Mouse (Mus musculus) heart, embryonic 11.5 days (tissue): ENCODE measurements around the gene Tcf12. TPM values are rescaled to one million over a fixed set of nuclear protein-coding genes. Genes with fewer than 3 reads are reported as not detected.

Experiments
- ATAC-seq: fragments of 200-750 bp; cut with Nextera tagmentation; replicated peaks from 2 replicates; pipeline ENCODE4 v1.8.0; 2017; ENCODE audit warnings: moderate library complexity; ENCODE audit not compliant: insufficient number of reproducible peaks, low FRiP score, low TSS enrichment
- H3K27ac ChIP-seq: fragments of 300-500 bp; sonication (generic); 2 replicates; pipeline ENCODE4 v1.5.1; 2014; ENCODE audit warnings: mild to moderate bottlenecking, low read depth, low read length
- H3K27me3 ChIP-seq: fragments of 300-500 bp; sonication (generic); 2 replicates; pipeline ENCODE4 v1.6.1; 2014; ENCODE audit warnings: mild to moderate bottlenecking, low read length, mixed read lengths; ENCODE audit not compliant: control insufficient read depth, insufficient read depth
- H3K36me3 ChIP-seq: fragments of 300-500 bp; sonication (generic); 2 replicates; pipeline ENCODE4 v1.6.1; 2014; ENCODE audit warnings: mild to moderate bottlenecking, low read length, moderate library complexity, mixed read lengths; ENCODE audit not compliant: control insufficient read depth, insufficient read depth
- H3K4me1 ChIP-seq: fragments of 300-500 bp; sonication (generic); 2 replicates; pipeline ENCODE4 v1.6.1; 2014; ENCODE audit warnings: low read length; ENCODE audit not compliant: control insufficient read depth, insufficient read depth
- H3K4me2 ChIP-seq: fragments of 300-500 bp; sonication (generic); 2 replicates; pipeline ENCODE4 v1.6.1; 2014; ENCODE audit warnings: mild to moderate bottlenecking, moderate library complexity
- H3K4me3 ChIP-seq: fragments of 300-500 bp; sonication (generic); 2 replicates; pipeline ENCODE4 v1.5.1; 2014; ENCODE audit warnings: low read depth, low read length
- H3K9ac ChIP-seq: fragments of 300-500 bp; sonication (generic); 2 replicates; pipeline ENCODE4 v1.6.1; 2014; ENCODE audit warnings: mild to moderate bottlenecking, low read depth, low read length, moderate library complexity
- H3K9me3 ChIP-seq: fragments of 300-500 bp; sonication (generic); replicated peaks from 2 replicates; pipeline ENCODE4 v1.6.1; 2016; ENCODE audit warnings: low read length; ENCODE audit not compliant: control insufficient read depth
- WGBS: fragments of 180-500 bp; shearing (Covaris S2); extraction: QIAGEN DNeasy Blood & Tissue Kit; methylation state at CpG from one replicate; pipeline ENCODE4 v1.1.7; 2014; ENCODE audit not compliant: insufficient replicate concordance; 5-methylcytosine and 5-hydroxymethylcytosine counted together
- polyA plus RNA-seq: library from polyadenylated mRNA; unstranded; fragments of >200 nt; fragmentation: Nextera tagmentation; extraction: Ambion mirVana; gene quantifications from 2 replicates; pipeline ENCODE4 v1.2.1, GENCODE M21; 2014

The Tcf12 gene
- polyA plus RNA-seq, 1 experiment from 2014 or later: 51.8 TPM

DNA sequence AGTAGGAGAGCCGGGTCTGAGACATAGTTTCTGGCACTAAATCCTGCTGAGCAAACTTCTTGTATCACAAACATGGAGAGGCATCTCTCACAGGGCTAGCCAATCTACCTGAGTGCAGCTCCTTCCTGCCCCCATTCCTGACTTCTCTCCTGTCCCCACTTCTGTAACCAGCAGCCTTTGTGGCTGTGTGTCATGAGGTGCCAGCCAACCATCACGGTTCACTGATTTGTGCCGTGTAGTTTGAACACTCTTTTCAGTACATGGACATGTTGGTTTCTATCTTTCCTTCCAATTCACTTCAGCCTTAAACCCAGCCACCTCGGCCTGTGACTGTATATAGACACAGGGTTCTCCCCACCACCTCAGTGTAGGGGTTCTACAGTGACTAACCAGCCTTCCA, 280.7 kb downstream of the Tcf12 start:
- Histone ChIP-seq H3K36me3 (no peaks in the 10 kb centered on the region), H3K27me3 (no peaks in the 10 kb centered on the region), H3K27ac (no peak overlapping the region), H3K9ac (no peak overlapping the region), H3K4me2 (no peak overlapping the region), H3K4me1 (no peaks in the 10 kb centered on the region), H3K9me3 (no peaks in the 10 kb centered on the region), H3K4me3 (no peak overlapping the region)
- no peak for ATAC-seq
- 81% methylated on average over 4 of the region's 4 CpGs for WGBS

DNA sequence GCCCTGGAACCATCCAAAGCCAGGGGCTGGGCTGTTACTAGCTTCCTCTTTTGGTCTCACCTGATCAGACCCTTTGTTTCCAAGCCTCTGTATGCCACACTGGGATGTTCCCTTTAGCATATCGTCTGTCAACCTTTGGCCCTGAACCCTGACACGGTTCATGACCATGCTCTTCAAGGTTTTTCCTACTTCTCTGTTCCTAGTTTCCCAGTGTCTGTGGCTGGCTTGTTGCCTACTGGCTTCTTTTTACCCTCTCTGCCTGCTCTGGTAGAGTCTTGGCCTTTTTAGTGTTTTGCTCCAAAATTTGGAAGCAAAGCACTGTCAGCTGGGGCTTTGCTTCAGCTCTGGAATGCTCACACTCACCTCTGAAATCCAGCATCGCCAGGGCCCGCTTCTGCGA, 281.3 kb downstream of the Tcf12 start:
- H3K4me2 ChIP-seq: no peak overlapping the region

DNA sequence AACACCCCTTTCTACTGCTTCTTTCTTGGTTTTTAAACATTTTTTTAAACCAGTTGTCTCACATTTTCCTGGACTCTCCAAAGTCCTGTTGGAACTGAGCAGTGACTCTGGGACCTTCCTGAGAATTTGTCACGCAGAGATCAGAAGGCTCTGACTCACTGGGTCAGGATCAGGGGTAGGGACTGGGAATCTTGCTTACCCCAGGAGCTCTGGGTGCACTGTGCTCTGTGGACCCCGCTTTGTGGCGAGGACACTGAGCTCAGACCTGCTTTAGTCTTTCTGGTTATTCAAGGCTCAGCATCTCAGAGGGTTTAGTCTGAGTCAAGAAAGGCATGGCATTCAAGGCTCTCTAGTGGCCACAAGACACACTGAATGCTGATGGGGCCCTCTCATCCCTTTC, 281.9 kb downstream of the Tcf12 start:
- Histone ChIP-seq H3K4me2 (no peak overlapping the region), H3K27ac (no peak overlapping the region), H3K9ac (no peak overlapping the region), H3K27me3 (no peaks in the 10 kb centered on the region), H3K9me3 (no peaks in the 10 kb centered on the region), H3K4me1 (no peaks in the 10 kb centered on the region), H3K4me3 (no peak overlapping the region), H3K36me3 (no peaks in the 10 kb centered on the region)
- WGBS: 76% methylated on average over 3 of the region's 3 CpGs
- ATAC-seq: no peak

More for the DNA sequence above, 281.3 kb downstream of the Tcf12 start:
- Histone ChIP-seq H3K27ac (no peak overlapping the region), H3K36me3 (no peaks in the 10 kb centered on the region), H3K27me3 (no peaks in the 10 kb centered on the region), H3K9me3 (no peaks in the 10 kb centered on the region), H3K9ac (no peak overlapping the region), H3K4me1 (no peaks in the 10 kb centered on the region), H3K4me3 (no peak overlapping the region)
- 74% methylated on average over 5 of the region's 5 CpGs for WGBS
- ATAC-seq: no peak

DNA sequence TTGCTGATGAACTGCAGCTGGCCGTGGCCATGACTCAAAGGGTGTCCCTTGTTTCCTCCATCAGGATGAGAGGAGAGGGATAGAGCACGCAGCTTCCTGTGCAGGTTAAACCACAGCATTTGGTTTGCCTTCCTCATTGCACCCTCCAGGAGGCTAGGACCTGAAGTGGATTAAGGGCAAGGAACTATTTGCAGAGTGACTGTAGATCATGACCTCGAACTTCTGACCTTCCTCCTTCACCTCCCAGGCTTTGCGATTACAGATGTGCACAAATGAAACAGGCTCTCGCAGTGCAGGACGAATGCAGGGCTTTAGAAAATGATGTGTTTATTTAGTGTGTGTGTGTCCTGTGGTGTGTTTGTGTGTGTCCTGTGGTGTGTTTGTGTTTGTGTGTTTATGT, 282.5 kb downstream of the Tcf12 start:
- Histone ChIP-seq H3K27ac (no peak overlapping the region), H3K9ac (no peak overlapping the region), H3K36me3 (no peaks in the 10 kb centered on the region), H3K4me1 (no peaks in the 10 kb centered on the region), H3K27me3 (no peaks in the 10 kb centered on the region), H3K4me3 (no peak overlapping the region), H3K4me2 (no peak overlapping the region), H3K9me3 (no peaks in the 10 kb centered on the region)
- 64% methylated on average over 6 of the region's 6 CpGs for WGBS
- ATAC-seq: no peak

DNA sequence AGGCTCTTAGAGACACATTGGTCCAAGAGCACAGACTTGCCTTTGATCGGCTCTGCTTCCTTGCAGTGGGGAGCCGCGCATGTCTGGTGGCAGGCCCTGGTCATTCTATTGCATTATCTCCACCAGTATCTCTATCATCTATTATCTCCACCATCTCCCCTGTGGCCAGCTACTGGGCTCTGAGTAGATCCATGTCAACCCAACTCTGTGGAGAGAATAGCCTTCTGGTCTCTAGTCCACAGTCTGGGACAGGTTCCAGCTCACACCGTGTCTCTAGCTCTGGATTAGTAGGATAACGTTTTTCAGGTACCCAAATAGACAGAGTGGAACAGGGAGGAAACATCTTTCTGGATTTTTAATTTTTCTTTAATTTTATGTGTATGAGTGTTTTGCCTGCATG, 284.3 kb downstream of the Tcf12 start:
- no peaks in the 10 kb centered on the region for H3K9me3 ChIP-seq
- no peak for ATAC-seq
- H3K27me3 ChIP-seq: no peaks in the 10 kb centered on the region
- H3K4me3 ChIP-seq: no peak overlapping the region
- H3K4me2 ChIP-seq: no peak overlapping the region
- no peak overlapping the region for H3K9ac ChIP-seq
- no peaks in the 10 kb centered on the region for H3K36me3 ChIP-seq
- 92% methylated on average over 5 of the region's 5 CpGs for WGBS
- H3K27ac ChIP-seq: no peak overlapping the region
- no peaks in the 10 kb centered on the region for H3K4me1 ChIP-seq

DNA sequence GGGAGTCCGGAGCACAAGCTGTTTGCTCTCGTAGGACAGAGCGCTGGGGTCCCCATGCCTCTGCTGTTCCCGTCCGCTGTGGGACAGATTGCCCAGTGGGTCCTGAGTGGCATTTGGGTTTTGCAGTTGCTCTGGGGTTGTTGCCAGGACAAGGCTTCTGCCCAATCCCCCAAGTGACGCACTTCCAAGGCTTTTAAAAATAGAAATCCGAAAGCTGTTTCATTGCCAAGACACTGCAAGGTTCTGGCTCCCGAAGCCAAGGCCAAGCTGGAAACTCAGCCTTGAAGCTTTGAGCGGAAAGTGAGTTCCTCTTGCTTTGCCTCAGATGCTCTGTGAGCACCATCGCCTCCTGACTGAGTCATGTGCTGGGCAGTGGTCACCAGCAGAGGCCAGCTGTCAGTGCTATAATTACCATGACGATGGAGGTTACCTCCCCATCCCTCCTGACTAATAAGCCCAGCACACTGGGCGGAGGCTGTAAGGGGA, 285.6 kb downstream of the Tcf12 start:
- no peaks in the 10 kb centered on the region for H3K36me3 ChIP-seq
- ATAC-seq: no peak
- no peak overlapping the region for H3K27ac ChIP-seq
- no peak overlapping the region for H3K4me2 ChIP-seq
- WGBS: 75% methylated on average over 12 of the region's 12 CpGs
- H3K27me3 ChIP-seq: no peaks in the 10 kb centered on the region
- H3K9me3 ChIP-seq: no peaks in the 10 kb centered on the region
- H3K4me3 ChIP-seq: no peak overlapping the region
- no peaks in the 10 kb centered on the region for H3K4me1 ChIP-seq
- H3K9ac ChIP-seq: no peak overlapping the region

DNA sequence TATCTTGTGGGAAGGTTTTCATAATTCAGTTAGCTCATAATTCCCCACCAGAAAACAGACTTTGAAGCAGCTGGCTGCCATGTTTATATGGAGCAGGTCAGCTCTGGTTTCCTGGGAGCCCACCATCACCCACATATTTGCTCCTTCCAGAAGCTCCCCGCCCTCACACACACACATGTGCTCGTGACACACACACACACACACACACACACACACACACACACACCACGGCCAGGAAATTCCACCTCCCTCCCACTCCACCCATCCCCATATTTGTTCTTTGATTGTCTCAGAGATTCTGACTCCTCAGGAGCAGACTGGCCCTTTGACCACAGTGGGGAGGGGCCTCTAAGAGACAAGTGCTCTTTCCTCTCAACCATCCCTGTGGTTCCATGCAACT, 289.7 kb downstream of the Tcf12 start:
- Histone ChIP-seq H3K4me2 (no peak overlapping the region), H3K27me3 (no peaks in the 10 kb centered on the region), H3K27ac (no peak overlapping the region), H3K36me3 (no peaks in the 10 kb centered on the region), H3K4me1 (no peaks in the 10 kb centered on the region), H3K9ac (no peak overlapping the region), H3K4me3 (no peak overlapping the region), H3K9me3 (no peaks in the 10 kb centered on the region)
- ATAC-seq: no peak
- 61% methylated on average over 3 of the region's 3 CpGs for WGBS

DNA sequence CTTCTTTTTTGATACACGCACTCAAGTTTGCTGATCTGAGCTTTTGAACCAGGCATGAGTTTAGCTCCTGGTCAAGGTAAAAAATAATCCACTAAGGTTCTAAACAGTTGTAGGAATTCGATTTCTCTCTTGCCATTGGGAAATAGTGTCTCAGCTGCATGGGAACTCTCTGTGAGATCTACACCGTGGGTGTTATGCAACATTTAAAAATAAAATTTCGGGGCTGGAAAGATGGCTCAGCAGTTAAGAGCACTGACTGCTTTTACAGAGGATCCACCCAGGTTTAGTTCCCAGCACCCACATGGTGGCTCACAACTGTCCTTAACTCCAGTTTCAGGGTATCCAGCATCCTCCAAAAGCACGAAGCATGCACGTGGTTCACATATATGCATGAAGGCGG, 293.2 kb downstream of the Tcf12 start:
- Histone ChIP-seq H3K4me3 (no peak overlapping the region), H3K27ac (no peak overlapping the region), H3K9ac (no peak overlapping the region), H3K36me3 (no peaks in the 10 kb centered on the region), H3K9me3 (no peaks in the 10 kb centered on the region), H3K27me3 (no peaks in the 10 kb centered on the region), H3K4me2 (no peak overlapping the region), H3K4me1 (no peaks in the 10 kb centered on the region)
- ATAC-seq: no peak
- 86% methylated on average over 7 of the region's 7 CpGs for WGBS

DNA sequence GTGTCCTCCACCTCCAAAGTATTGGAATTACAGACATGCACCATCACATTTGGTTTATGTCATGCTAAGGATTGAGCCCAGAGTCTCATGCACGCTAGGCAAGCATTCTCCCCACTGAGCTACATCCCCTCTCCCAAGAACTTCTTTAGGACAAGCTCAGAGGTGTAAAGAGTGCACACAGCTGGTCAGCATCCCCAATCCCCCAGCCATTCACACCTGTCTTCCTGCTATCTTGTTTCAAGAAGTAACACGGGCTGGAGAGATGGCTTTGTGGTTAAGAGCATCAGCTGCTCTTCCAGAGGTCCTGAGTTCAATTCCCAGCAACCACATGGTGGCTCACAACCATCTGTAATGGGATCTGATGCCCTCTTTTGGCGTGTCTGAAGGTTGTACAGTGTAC, 295.6 kb downstream of the Tcf12 start:
- no peak for ATAC-seq
- no peaks in the 10 kb centered on the region for H3K9me3 ChIP-seq
- no peaks in the 10 kb centered on the region for H3K27me3 ChIP-seq
- H3K4me2 ChIP-seq: no peak overlapping the region
- no peaks in the 10 kb centered on the region for H3K4me1 ChIP-seq
- H3K4me3 ChIP-seq: no peak overlapping the region
- H3K36me3 ChIP-seq: no peaks in the 10 kb centered on the region
- H3K9ac ChIP-seq: no peak overlapping the region
- H3K27ac ChIP-seq: no peak overlapping the region
- WGBS: 40% methylated on average over 3 of the region's 3 CpGs
